Mouse (Mus musculus) cerebellum, adult 2 months (tissue): Measurements from ENCODE around the gene Inf2. TPM values are rescaled to one million over a fixed set of nuclear protein-coding genes. Genes with fewer than 3 reads are reported as not detected.

Source experiments
- DNase-seq, 2 experiments: peaks; one replicate each; pipeline ENCODE4 v3.0.0; 2021
- H3K27ac ChIP-seq: fragments of 200-500 bp; 2 replicates; pipeline ENCODE4 v1.5.1; 2012; ENCODE audit warnings: low read length, control low read depth, inconsistent platforms; ENCODE audit not compliant: insufficient read depth
- H3K27me3 ChIP-seq: fragments of 200-500 bp; 2 replicates; pipeline ENCODE4 v1.6.1; 2012; ENCODE audit warnings: inconsistent platforms, mild to moderate bottlenecking, low read length, moderate library complexity; ENCODE audit not compliant: control insufficient read depth, insufficient read depth
- H3K4me1 ChIP-seq: fragments of 200-500 bp; 2 replicates; pipeline ENCODE4 v1.6.1; 2011; ENCODE audit warnings: low read length; ENCODE audit not compliant: control insufficient read depth, insufficient read depth
- H3K4me3 ChIP-seq: fragments of 200-500 bp; replicated peaks from 2 replicates; pipeline ENCODE3; 2011; ENCODE audit warnings: mild to moderate bottlenecking, low read depth, low read length, control low read depth; ENCODE audit not compliant: insufficient read depth
- CTCF ChIP-seq: fragments of 200-500 bp; IDR thresholded peaks from 2 replicates; pipeline ENCODE4 v1.5.1; 2011; ENCODE audit warnings: low read depth, mild to moderate bottlenecking, control low read depth, low read length, moderate library complexity, borderline replicate concordance; ENCODE audit not compliant: insufficient read depth
- POLR2A ChIP-seq: fragments of 200-500 bp; IDR thresholded peaks from 2 replicates; pipeline ENCODE4 v1.6.1; 2011; ENCODE audit warnings: low read length, control low read depth, borderline replicate concordance; ENCODE audit not compliant: insufficient read depth
- WGBS: fragments of 180-500 bp; shearing (Covaris S2); methylation state at CpG from one replicate; pipeline ENCODE4 v1.1.7; 2018; 5-methylcytosine and 5-hydroxymethylcytosine counted together
- polyA plus RNA-seq: library from polyadenylated mRNA; depleted of rRNA; stranded (reverse); fragments of >200 nt; gene quantifications from 2 replicates; pipeline ENCODE4 v1.2.3, GENCODE M21; 2012

Inf2 gene
- polyA plus RNA-seq, 1 experiment, result 41.8 TPM

GRCm38 (mm10) chr12:112585924-112586538, 2.6 kb upstream of the Inf2 start:
- DNase-seq, result no peak
- Histone ChIP-seq H3K27me3 (no peaks in the 10 kb centered on the region), H3K4me1 (peaks cover 42% of the 10 kb centered on the region), H3K4me3 (no peak overlapping the region), H3K27ac (no peak overlapping the region)
- WGBS, result 70% methylated on average over 7 of the region's 7 CpGs
- TF ChIP-seq POLR2A (no peak), CTCF (0 out of 2 replicates have a peak, but pooled peaks have one; percentile 11)

- H3K27me3 ChIP-seq, result no peaks in the 10 kb centered on the region
- peak; percentile 63 to 71 for DNase-seq
- WGBS, result 65% methylated on average over 14 of the region's 14 CpGs
- H3K4me3 ChIP-seq, result no peak overlapping the region
- H3K27ac ChIP-seq, result no peak overlapping the region
- TF ChIP-seq CTCF (no peak), POLR2A (no peak)
- H3K4me1 ChIP-seq, result peaks cover 55% of the 10 kb centered on the region
These were observed 1.2 kb upstream of the Inf2 start for GRCm38 (mm10) chr12:112587125-112588124.

- TF ChIP-seq POLR2A, result no peak
- no peak for TF ChIP-seq CTCF
- Histone ChIP-seq H3K27ac (no peak overlapping the region), H3K27me3 (no peaks in the 10 kb centered on the region), H3K4me3 (peak overlapping the region; percentile 47), H3K4me1 (peaks cover 72% of the 10 kb centered on the region)
- 91% methylated on average over 8 of the region's 8 CpGs for WGBS
- DNase-seq, result no peak
These were observed 1.1 kb downstream of the Inf2 start for GRCm38 (mm10) chr12:112589491-112590191.

GRCm38 (mm10) chr12:112590566-112591239, 2.1 kb downstream of the Inf2 start:
- Histone ChIP-seq H3K4me3 (no peak overlapping the region), H3K27ac (0 out of 2 replicates have a peak overlapping the region, but pooled peaks have one; percentile 32), H3K4me1 (peaks cover 74% of the 10 kb centered on the region), H3K27me3 (no peaks in the 10 kb centered on the region)
- peak; percentile 88 to 93 for DNase-seq
- 6% methylated on average over 8 of the region's 8 CpGs for WGBS
- TF ChIP-seq POLR2A (no peak), CTCF (0 out of 2 replicates have a peak, but pooled peaks have one; percentile 9)

- no peak for DNase-seq
- TF ChIP-seq POLR2A, result no peak
- no peak for TF ChIP-seq CTCF
- 78% methylated on average over 5 of the region's 5 CpGs for WGBS
- Histone ChIP-seq H3K27ac (no peak overlapping the region), H3K27me3 (no peaks in the 10 kb centered on the region), H3K4me3 (no peak overlapping the region), H3K4me1 (peaks cover 69% of the 10 kb centered on the region)
These were observed 2.7 kb downstream of the Inf2 start for GRCm38 (mm10) chr12:112591240-112591639.

GRCm38 (mm10) chr12:112591730-112592129, 3.1 kb downstream of the Inf2 start:
- no peaks in the 10 kb centered on the region for H3K27me3 ChIP-seq
- no peak for DNase-seq
- no peak overlapping the region for H3K27ac ChIP-seq
- TF ChIP-seq POLR2A (no peak), CTCF (no peak)
- H3K4me1 ChIP-seq, result peaks cover 67% of the 10 kb centered on the region
- WGBS, result 94% methylated on average over 3 of the region's 3 CpGs
- H3K4me3 ChIP-seq, result no peak overlapping the region

- Histone ChIP-seq H3K27ac (peak overlapping the region; percentile 10; the same call in 1 of the 2 replicates), H3K4me1 (peaks cover 67% of the 10 kb centered on the region), H3K27me3 (no peaks in the 10 kb centered on the region), H3K4me3 (no peak overlapping the region)
- TF ChIP-seq POLR2A (no peak), CTCF (no peak)
- DNase-seq, result peak in 1 of 2 experiments; percentile 29
- WGBS, result 69% methylated on average over 21 of the region's 21 CpGs
These were observed 4.6 kb downstream of the Inf2 start for GRCm38 (mm10) chr12:112592985-112593734.
